Mouse (Mus musculus) MEL (cell line): ENCODE data around the gene Esyt1. TPM values are rescaled to one million over a fixed set of nuclear protein-coding genes. Genes with fewer than 3 reads are reported as not detected.

Source experiments
- DNase-seq: peaks from one replicate; pipeline ENCODE4 v3.0.0; 2011; ENCODE audit warnings: low read depth, low spot score
- H3K27ac ChIP-seq: 2 replicates; pipeline ENCODE4 v1.5.1; 2012; ENCODE audit warnings: low read depth, mild to moderate bottlenecking, control low read depth, low read length, moderate library complexity; ENCODE audit not compliant: control insufficient read depth
- H3K27me3 ChIP-seq, 2 experiments: fragments of 150-350 bp in 1 of 2; sonication (generic) in 1 of 2; 2 replicates each; pipeline ENCODE4 v1.6.1; 2012; ENCODE audit warnings: low read length in 2 of 2, mild to moderate bottlenecking in 2 of 2, improper control_type of control experiment in 1 of 2, moderate library complexity in 1 of 2; ENCODE audit not compliant: insufficient read depth in 2 of 2, control insufficient read depth in 1 of 2
- H3K36me3 ChIP-seq, 2 experiments: 2 replicates each; pipeline ENCODE4 v1.6.1; 2012 to 2014; ENCODE audit warnings: low read length in 2 of 2, improper control_type of control experiment in 1 of 2, inconsistent platforms in 1 of 2, mild to moderate bottlenecking in 1 of 2; ENCODE audit not compliant: insufficient read depth in 2 of 2, control insufficient read depth in 1 of 2
- H3K4me1 ChIP-seq, 2 experiments: fragments of 150-350 bp in 1 of 2; sonication (generic) in 1 of 2; 2 replicates each; pipeline ENCODE4 v1.6.1; 2012; ENCODE audit warnings: low read length in 2 of 2, improper control_type of control experiment in 1 of 2, mild to moderate bottlenecking in 1 of 2; ENCODE audit not compliant: insufficient read depth in 2 of 2, control insufficient read depth in 1 of 2
- H3K4me3 ChIP-seq, 2 experiments: fragments of 150-350 bp in 1 of 2; sonication (generic) in 1 of 2; 2 replicates each; pipeline ENCODE4 v1.5.1; 2012; ENCODE audit warnings: low read depth in 2 of 2, low read length in 2 of 2, mild to moderate bottlenecking in 2 of 2, moderate library complexity in 2 of 2, control low read depth in 1 of 2, improper control_type of control experiment in 1 of 2; ENCODE audit not compliant: control insufficient read depth in 1 of 2, insufficient read depth in 1 of 2
- H3K79me2 ChIP-seq: 2 replicates; pipeline ENCODE4 v1.6.1; 2012; ENCODE audit warnings: mild to moderate bottlenecking, low read length, moderate library complexity; ENCODE audit not compliant: control insufficient read depth, poor library complexity, insufficient read depth
- H3K9ac ChIP-seq: 2 replicates; pipeline ENCODE4 v1.6.1; 2012; ENCODE audit warnings: low read depth, mild to moderate bottlenecking, control low read depth, low read length, moderate library complexity; ENCODE audit not compliant: control insufficient read depth, poor library complexity, severe bottlenecking
- H3K9me3 ChIP-seq: fragments of 150-350 bp; sonication (generic); replicated peaks from 2 replicates; pipeline ENCODE4 v1.6.1; 2012; ENCODE audit warnings: mild to moderate bottlenecking, low read length, improper control_type of control experiment, moderate library complexity; ENCODE audit not compliant: insufficient read depth
- CHD1 ChIP-seq: IDR thresholded peaks from 2 replicates; pipeline ENCODE4 v1.6.1; 2012; ENCODE audit warnings: low read depth, mild to moderate bottlenecking, inconsistent platforms, low read length, improper control_type of control experiment
- ELF1 ChIP-seq: IDR thresholded peaks from 2 replicates; pipeline ENCODE4 v1.6.1; 2014; ENCODE audit warnings: low read depth, mild to moderate bottlenecking, inconsistent platforms, low read length, improper control_type of control experiment, moderate library complexity
- GABPA ChIP-seq: IDR thresholded peaks from 2 replicates; pipeline ENCODE4 v1.6.1; 2012; ENCODE audit warnings: low read depth, mild to moderate bottlenecking, inconsistent platforms, low read length, improper control_type of control experiment, moderate library complexity
- GATA1 ChIP-seq: IDR thresholded peaks from 2 replicates; pipeline ENCODE4 v1.6.1; 2011; ENCODE audit warnings: low read depth, low read length, improper control_type of control experiment
- KAT2A ChIP-seq: conservative IDR thresholded peaks from 2 replicates; pipeline ENCODE4 v1.6.1; 2012; ENCODE audit warnings: low read depth, low read length, improper control_type of control experiment, inconsistent platforms
- MAFK ChIP-seq: IDR thresholded peaks from 2 replicates; pipeline ENCODE4 v1.6.1; 2011; ENCODE audit warnings: low read depth, mild to moderate bottlenecking, low read length, improper control_type of control experiment, borderline replicate concordance
- MAX ChIP-seq: IDR thresholded peaks from 2 replicates; pipeline ENCODE4 v1.6.1; 2011; ENCODE audit warnings: low read length, improper control_type of control experiment
- MAZ ChIP-seq: IDR thresholded peaks from 2 replicates; pipeline ENCODE4 v1.6.1; 2012; ENCODE audit warnings: low read depth, mild to moderate bottlenecking, inconsistent platforms, low read length, improper control_type of control experiment
- MEF2A ChIP-seq: IDR thresholded peaks from 2 replicates; pipeline ENCODE4 v1.6.1; 2014; ENCODE audit warnings: low read depth, mild to moderate bottlenecking, inconsistent platforms, low read length, improper control_type of control experiment; ENCODE audit not compliant: poor library complexity, insufficient replicate concordance, severe bottlenecking; ENCODE audit errors: extremely low read depth
- NRF1 ChIP-seq: IDR thresholded peaks from 2 replicates; pipeline ENCODE4 v1.6.1; 2014; ENCODE audit warnings: low read depth, mild to moderate bottlenecking, inconsistent platforms, low read length, improper control_type of control experiment, moderate library complexity; ENCODE audit not compliant: poor library complexity, insufficient read depth, severe bottlenecking
- RAD21 ChIP-seq: IDR thresholded peaks from 2 replicates; pipeline ENCODE4 v1.6.1; 2011; ENCODE audit warnings: mild to moderate bottlenecking, low read depth, low read length, improper control_type of control experiment
- RCOR1 ChIP-seq: IDR thresholded peaks from 2 replicates; pipeline ENCODE4 v1.6.1; 2012; ENCODE audit warnings: low read depth, mild to moderate bottlenecking, inconsistent platforms, low read length, improper control_type of control experiment
- SIN3A ChIP-seq: IDR thresholded peaks from 2 replicates; pipeline ENCODE4 v1.6.1; 2012; ENCODE audit warnings: low read length, improper control_type of control experiment, inconsistent platforms
- SMC3 ChIP-seq: IDR thresholded peaks from 2 replicates; pipeline ENCODE4 v1.6.1; 2011; ENCODE audit warnings: low read depth, low read length, improper control_type of control experiment
- TAL1 ChIP-seq: IDR thresholded peaks from 2 replicates; pipeline ENCODE4 v1.6.1; 2012; ENCODE audit warnings: mild to moderate bottlenecking, inconsistent platforms, low read length, moderate library complexity, mixed read lengths
- TBP ChIP-seq: IDR thresholded peaks from 2 replicates; pipeline ENCODE4 v1.8.0; 2011; ENCODE audit warnings: low read depth, low read length, improper control_type of control experiment
- TCF12 ChIP-seq: IDR thresholded peaks from 2 replicates; pipeline ENCODE4 v1.6.1; 2014; ENCODE audit warnings: low read depth, mild to moderate bottlenecking, inconsistent platforms, low read length, improper control_type of control experiment, moderate library complexity
- USF1 ChIP-seq: IDR thresholded peaks from 2 replicates; pipeline ENCODE4 v1.6.1; 2014; ENCODE audit warnings: low read depth, mild to moderate bottlenecking, inconsistent platforms, low read length, improper control_type of control experiment, moderate library complexity
- USF2 ChIP-seq, 2 experiments: IDR thresholded peaks; 2 replicates each; pipeline ENCODE4 v1.6.1; 2011 to 2012; ENCODE audit warnings: improper control_type of control experiment in 2 of 2, low read length in 2 of 2, borderline replicate concordance in 1 of 2, inconsistent platforms in 1 of 2, low read depth in 1 of 2, mild to moderate bottlenecking in 1 of 2; ENCODE audit not compliant: insufficient read depth in 1 of 2
- ZC3H11A ChIP-seq: IDR thresholded peaks from 2 replicates; pipeline ENCODE4 v1.6.1; 2012; ENCODE audit warnings: low read depth, mild to moderate bottlenecking, inconsistent platforms, low read length, improper control_type of control experiment
- ZKSCAN1 ChIP-seq: IDR thresholded peaks from 2 replicates; pipeline ENCODE4 v1.6.1; 2012; ENCODE audit warnings: low read depth, mild to moderate bottlenecking, inconsistent platforms, low read length, improper control_type of control experiment, moderate library complexity
- polyA plus RNA-seq, 2 experiments: library from polyadenylated mRNA; stranded (reverse) in 1 of 2; unstranded in 1 of 2; fragments of >175 nt in 1 of 2; fragments of >200 nt in 1 of 2; gene quantifications; 2 replicates each; pipeline versions ENCODE4 v1.2.1 to v1.2.4; 2012; ENCODE audit warnings: low replicate concordance in 2 of 2, low read depth in 1 of 2; ENCODE audit not compliant: insufficient read length in 2 of 2, insufficient read depth in 1 of 2, missing spikeins in 1 of 2
- total RNA-seq: library from RNA; depleted of rRNA; stranded (reverse); fragments of 300-350 nt; gene quantifications from 2 replicates; pipeline ENCODE4 v1.2.3, GENCODE M21; 2012

Gene Esyt1
- total and polyA plus RNA-seq, 3 experiments, result 35.1 to 57.0 (median 53.4) TPM

DNA sequence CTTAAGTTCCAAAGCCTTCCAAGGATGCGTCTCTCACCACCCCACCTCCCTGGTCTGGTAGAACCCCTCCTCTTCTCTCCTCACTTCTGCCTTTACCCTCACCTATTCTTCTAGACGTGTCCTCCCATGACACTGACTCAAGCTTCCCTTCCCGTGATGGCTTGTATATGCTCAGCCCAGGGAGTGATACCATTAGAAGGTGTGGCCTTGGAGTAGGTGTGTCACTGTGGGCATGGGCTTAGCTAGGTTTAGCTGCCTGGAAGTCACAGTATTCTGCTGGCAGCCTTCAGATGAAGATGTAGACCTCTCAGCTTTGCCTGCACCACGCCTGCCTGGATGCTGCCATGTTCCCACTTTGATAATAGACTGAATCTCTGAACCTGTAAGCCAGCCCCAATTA is 10.6 kb downstream of the Esyt1 start:
- no peaks in the 10 kb centered on the region for H3K4me1 ChIP-seq
- TF ChIP-seq ELF1 (no peak), RCOR1 (no peak), ZC3H11A (no peak), USF2 (IDR thresholded peaks at IDR 0.05; ENCODE audit: borderline replicate concordance in 1 of 2, insufficient read depth in 1 of 2, low read depth in 1 of 2, low read length in 2 of 2) (no peak), NRF1 (no peak), ZKSCAN1 (no peak), MAX (no peak), TCF12 (no peak), SMC3 (no peak), USF1 (no peak), GABPA (no peak), RAD21 (no peak), KAT2A (no peak), MAFK (no peak), GATA1 (no peak), TAL1 (no peak)
- TF ChIP-seq, all 39 proteins: peak for 0
- peaks cover 0 to 2% of the 10 kb centered on the region in 2 experiments; a peak in 3 of 4 replicates for H3K36me3 ChIP-seq

DNA sequence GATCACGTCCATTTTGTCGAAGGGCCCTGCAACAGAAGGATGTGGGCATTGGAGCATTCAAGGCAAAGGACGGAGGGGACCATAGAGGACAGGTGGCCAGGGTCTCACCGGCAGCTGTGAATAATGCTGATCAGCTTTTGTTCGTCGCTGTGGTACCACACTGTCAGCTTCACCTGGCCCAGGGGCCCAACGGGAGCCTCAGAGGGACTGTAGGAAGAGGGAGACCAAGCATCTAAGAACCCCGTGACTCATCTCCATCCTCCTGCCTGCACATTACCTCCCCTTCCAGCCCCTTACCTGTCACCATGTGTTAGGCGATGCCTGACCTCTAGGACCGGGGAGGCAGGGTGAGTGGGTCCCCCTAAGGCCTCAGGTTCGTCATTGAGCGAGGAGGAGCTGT is 13.9 kb downstream of the Esyt1 start:
- Histone ChIP-seq H3K9ac (no peak overlapping the region), H3K27ac (no peak overlapping the region), H3K4me3 (no peak overlapping the region), H3K79me2 (no peaks in the 10 kb centered on the region), H3K27me3 (no peaks in the 10 kb centered on the region), H3K4me1 (no peaks in the 10 kb centered on the region), H3K9me3 (no peaks in the 10 kb centered on the region), H3K36me3 (no peaks in the 10 kb centered on the region; a peak in 1 of 4 replicates)
- TF ChIP-seq MAX, result no peak
- TF ChIP-seq CHD1, result no peak
- no peak for TF ChIP-seq MEF2A
- no peak for TF ChIP-seq GABPA
- no peak for TF ChIP-seq TBP
- no peak for TF ChIP-seq TCF12
- no peak for TF ChIP-seq SIN3A
- no peak for TF ChIP-seq MAZ
- no peak for TF ChIP-seq USF1
- TF ChIP-seq MAFK, result no peak
- TF ChIP-seq TAL1, result no peak
- DNase-seq, result no peak

More for the DNA sequence above, 10.6 kb downstream of the Esyt1 start:
- Histone ChIP-seq H3K9ac (no peak overlapping the region), H3K27me3 (no peaks in the 10 kb centered on the region), H3K4me3 (no peak overlapping the region), H3K79me2 (no peaks in the 10 kb centered on the region), H3K9me3 (no peaks in the 10 kb centered on the region), H3K27ac (no peak overlapping the region)
- no peak for DNase-seq
